Mouse (Mus musculus) forebrain, embryonic 15.5 days (tissue): Measurements from ENCODE around the gene Gm2115. TPM values are rescaled to one million over a fixed set of nuclear protein-coding genes. Genes with fewer than 3 reads are reported as not detected.

Source experiments
- ATAC-seq: fragments of 200-750 bp; cut with Nextera tagmentation; replicated peaks from 2 replicates; pipeline ENCODE4 v1.8.0; 2017; ENCODE audit warnings: mild to moderate bottlenecking, moderate TSS enrichment, moderate library complexity
- H3K27ac ChIP-seq: fragments of 300-500 bp; sonication (generic); replicated peaks from 2 replicates; pipeline ENCODE4 v1.5.1; 2015; ENCODE audit warnings: mild to moderate bottlenecking, inconsistent platforms
- H3K27me3 ChIP-seq: fragments of 300-500 bp; sonication (generic); 2 replicates; pipeline ENCODE4 v1.6.1; 2015; ENCODE audit warnings: inconsistent platforms
- H3K36me3 ChIP-seq: fragments of 300-500 bp; sonication (generic); 2 replicates; pipeline ENCODE4 v1.6.1; 2015; ENCODE audit warnings: mild to moderate bottlenecking, inconsistent platforms
- H3K4me1 ChIP-seq: fragments of 300-500 bp; sonication (generic); 2 replicates; pipeline ENCODE4 v1.6.1; 2015; ENCODE audit warnings: inconsistent platforms
- H3K4me2 ChIP-seq: fragments of 300-500 bp; sonication (generic); replicated peaks from 2 replicates; pipeline ENCODE4 v1.6.1; 2015; ENCODE audit warnings: mild to moderate bottlenecking, inconsistent platforms
- H3K4me3 ChIP-seq: fragments of 300-500 bp; sonication (generic); 2 replicates; pipeline ENCODE4 v1.5.1; 2015; ENCODE audit warnings: mild to moderate bottlenecking, inconsistent platforms
- H3K9ac ChIP-seq: fragments of 300-500 bp; sonication (generic); replicated peaks from 2 replicates; pipeline ENCODE4 v1.6.1; 2015; ENCODE audit warnings: mild to moderate bottlenecking, inconsistent platforms
- H3K9me3 ChIP-seq: fragments of 300-500 bp; sonication (generic); 2 replicates; pipeline ENCODE4 v1.6.1; 2016; ENCODE audit warnings: inconsistent platforms
- WGBS: fragments of 180-500 bp; shearing (Covaris S2); methylation state at CpG from one replicate; pipeline ENCODE4 v1.1.7; 2015; ENCODE audit warnings: mixed read lengths; 5-methylcytosine and 5-hydroxymethylcytosine counted together
- polyA plus RNA-seq: library from polyadenylated mRNA; unstranded; fragments of >200 nt; fragmentation: Nextera tagmentation; extraction: Ambion mirVana; gene quantifications from 2 replicates; pipeline ENCODE4 v1.2.1, GENCODE M21; 2015

Gene Gm2115
- polyA plus RNA-seq, 1 experiment from 2014 or later: 0.75 TPM

GRCm38 (mm10) chr7:84551472-84551871 is 22.7 kb downstream of the Gm2115 start:
- H3K4me3 ChIP-seq: no peak overlapping the region
- H3K9ac ChIP-seq: no peak overlapping the region
- no peaks in the 10 kb centered on the region for H3K9me3 ChIP-seq
- ATAC-seq: no peak
- 90% methylated on average over 2 of the region's 2 CpGs for WGBS
- H3K27me3 ChIP-seq: no peaks in the 10 kb centered on the region
- H3K4me2 ChIP-seq: no peak overlapping the region
- no peaks in the 10 kb centered on the region for H3K4me1 ChIP-seq
- H3K36me3 ChIP-seq: no peaks in the 10 kb centered on the region
- H3K27ac ChIP-seq: no peak overlapping the region

DNA sequence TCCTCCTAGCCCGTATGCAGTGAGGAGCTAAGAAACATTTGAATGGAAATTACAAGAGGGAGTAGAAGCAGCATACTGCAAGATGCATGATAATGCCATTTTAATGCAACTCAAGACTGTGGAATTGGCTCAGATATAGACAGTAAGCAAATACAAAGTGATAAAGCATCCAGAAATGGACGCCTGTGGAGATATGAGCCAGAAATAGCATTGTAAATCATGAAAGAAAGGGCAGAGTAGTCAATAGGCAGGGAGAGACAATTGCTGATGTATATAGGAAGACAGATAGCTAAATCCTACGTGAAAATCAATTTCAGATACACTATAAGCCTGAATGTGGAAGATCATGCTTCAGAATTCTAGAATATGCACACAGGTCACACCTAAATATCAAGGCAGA is 26.5 kb downstream of the Gm2115 start:
- Histone ChIP-seq H3K9me3 (no peaks in the 10 kb centered on the region), H3K4me2 (no peak overlapping the region), H3K27me3 (no peaks in the 10 kb centered on the region), H3K4me3 (no peak overlapping the region), H3K9ac (no peak overlapping the region), H3K27ac (no peak overlapping the region), H3K4me1 (no peaks in the 10 kb centered on the region), H3K36me3 (no peaks in the 10 kb centered on the region)
- ATAC-seq: no peak
- WGBS: 68% methylated on average over 3 of the region's 3 CpGs

DNA sequence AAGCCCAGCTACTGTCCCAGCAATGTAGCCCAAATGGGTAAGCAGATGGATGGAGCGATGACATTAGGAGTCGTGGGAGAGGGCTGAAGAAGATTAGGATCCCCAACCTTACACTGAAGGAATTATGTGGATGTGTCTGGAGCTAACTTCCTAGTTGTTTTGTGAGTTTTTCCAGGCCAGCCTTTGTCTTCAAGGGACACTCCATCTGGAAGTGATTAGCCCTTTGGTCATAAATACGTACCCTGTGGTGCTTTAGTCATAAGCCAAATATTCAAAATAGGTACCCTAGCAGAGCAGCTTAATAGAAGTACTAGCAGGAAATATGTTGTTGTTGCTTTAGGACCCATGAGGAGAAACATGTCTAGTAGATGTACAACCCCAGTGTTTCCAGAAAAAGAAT is 28.6 kb downstream of the Gm2115 start:
- Histone ChIP-seq H3K4me1 (no peaks in the 10 kb centered on the region), H3K9ac (no peak overlapping the region), H3K27me3 (no peaks in the 10 kb centered on the region), H3K9me3 (no peaks in the 10 kb centered on the region), H3K4me3 (no peak overlapping the region), H3K36me3 (no peaks in the 10 kb centered on the region), H3K27ac (no peak overlapping the region), H3K4me2 (no peak overlapping the region)
- 76% methylated on average over 3 of the region's 3 CpGs for WGBS
- ATAC-seq: no peak

- H3K4me1 ChIP-seq: no peaks in the 10 kb centered on the region
- no peak overlapping the region for H3K4me2 ChIP-seq
- 94% methylated on average over 1 of the region's 1 CpGs for WGBS
- H3K4me3 ChIP-seq: no peak overlapping the region
- H3K36me3 ChIP-seq: no peaks in the 10 kb centered on the region
- H3K9me3 ChIP-seq: no peaks in the 10 kb centered on the region
- no peak overlapping the region for H3K9ac ChIP-seq
- ATAC-seq: no peak
- H3K27me3 ChIP-seq: no peaks in the 10 kb centered on the region
- no peak overlapping the region for H3K27ac ChIP-seq
Measured at GRCm38 (mm10) chr7:84560500-84560899, 31.7 kb downstream of the Gm2115 start.

DNA sequence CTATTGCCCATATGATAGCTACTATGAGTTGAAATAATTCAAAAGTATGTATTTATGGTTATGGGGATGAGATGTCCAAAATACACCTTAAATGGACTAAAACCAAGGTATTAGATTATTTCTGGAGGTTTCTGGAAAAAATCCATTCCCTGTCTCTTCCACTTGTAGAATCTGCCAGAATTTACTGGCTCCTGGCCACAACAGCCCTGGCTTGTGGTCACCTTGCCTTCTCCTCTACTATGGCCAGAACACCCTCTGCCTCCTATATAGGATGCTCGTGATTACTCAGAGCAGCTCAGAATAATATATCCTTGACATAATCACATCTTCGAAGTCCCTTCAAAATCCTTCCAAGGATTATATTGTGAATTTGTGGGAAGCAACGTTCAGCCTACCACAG is 35.5 kb downstream of the Gm2115 start:
- WGBS: 84% methylated on average over 3 of the region's 3 CpGs
- Histone ChIP-seq H3K27me3 (no peaks in the 10 kb centered on the region), H3K9ac (no peak overlapping the region), H3K4me2 (no peak overlapping the region), H3K9me3 (no peaks in the 10 kb centered on the region), H3K27ac (no peak overlapping the region), H3K4me3 (no peak overlapping the region), H3K4me1 (no peaks in the 10 kb centered on the region), H3K36me3 (no peaks in the 10 kb centered on the region)
- ATAC-seq: no peak

GRCm38 (mm10) chr7:84566200-84566599 is 37.4 kb downstream of the Gm2115 start:
- no peaks in the 10 kb centered on the region for H3K9me3 ChIP-seq
- H3K4me3 ChIP-seq: no peak overlapping the region
- no peaks in the 10 kb centered on the region for H3K36me3 ChIP-seq
- ATAC-seq: no peak
- no peak overlapping the region for H3K27ac ChIP-seq
- H3K27me3 ChIP-seq: no peaks in the 10 kb centered on the region
- WGBS: 82% methylated on average over 6 of the region's 6 CpGs
- H3K4me2 ChIP-seq: no peak overlapping the region
- H3K4me1 ChIP-seq: no peaks in the 10 kb centered on the region
- H3K9ac ChIP-seq: no peak overlapping the region

- ATAC-seq: no peak
- Histone ChIP-seq H3K4me3 (no peak overlapping the region), H3K9me3 (no peaks in the 10 kb centered on the region), H3K4me2 (no peak overlapping the region), H3K4me1 (no peaks in the 10 kb centered on the region), H3K9ac (no peak overlapping the region), H3K27me3 (no peaks in the 10 kb centered on the region), H3K27ac (no peak overlapping the region), H3K36me3 (no peaks in the 10 kb centered on the region)
- 80% methylated on average over 2 of the region's 2 CpGs for WGBS
Measured at GRCm38 (mm10) chr7:84577034-84577433, 48.3 kb downstream of the Gm2115 start.

GRCm38 (mm10) chr7:84578841-84579240 is 50.1 kb downstream of the Gm2115 start:
- no peak; the same call in 1 of the 2 replicates for ATAC-seq
- WGBS: 93% methylated on average over 1 of the region's 1 CpGs

DNA sequence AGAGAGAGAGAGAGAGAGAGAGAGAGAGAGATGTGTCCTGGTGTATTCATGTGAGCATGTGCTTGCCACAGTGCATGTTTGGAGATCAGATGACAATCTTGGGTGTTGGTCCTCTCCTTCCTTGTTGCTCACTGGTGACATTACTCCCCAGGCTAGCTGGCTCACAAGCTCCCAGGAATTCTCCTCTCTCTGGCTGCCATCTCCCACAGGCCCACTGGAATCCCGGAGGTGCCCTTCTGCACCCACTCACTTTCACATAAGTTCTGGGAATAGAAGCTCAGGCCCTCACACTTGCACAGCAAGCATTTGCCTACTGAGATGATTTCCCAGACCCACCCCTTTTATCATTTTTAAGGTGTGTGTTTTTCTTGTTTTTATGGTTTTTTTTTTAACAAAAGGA is 51.0 kb downstream of the Gm2115 start:
- Histone ChIP-seq H3K4me3 (no peak overlapping the region), H3K36me3 (no peaks in the 10 kb centered on the region), H3K9ac (no peak overlapping the region), H3K27ac (no peak overlapping the region), H3K27me3 (no peaks in the 10 kb centered on the region), H3K4me2 (no peak overlapping the region), H3K4me1 (no peaks in the 10 kb centered on the region), H3K9me3 (no peaks in the 10 kb centered on the region)
- WGBS: 96% methylated on average over 1 of the region's 1 CpGs
- no peak for ATAC-seq

More at GRCm38 (mm10) chr7:84578841-84579240, 50.1 kb downstream of the Gm2115 start:
- H3K36me3 ChIP-seq: no peaks in the 10 kb centered on the region
- no peak overlapping the region for H3K9ac ChIP-seq
- no peaks in the 10 kb centered on the region for H3K27me3 ChIP-seq
- H3K9me3 ChIP-seq: no peaks in the 10 kb centered on the region
- H3K27ac ChIP-seq: no peak overlapping the region
- no peak overlapping the region for H3K4me3 ChIP-seq
- H3K4me1 ChIP-seq: no peaks in the 10 kb centered on the region
- H3K4me2 ChIP-seq: no peak overlapping the region

DNA sequence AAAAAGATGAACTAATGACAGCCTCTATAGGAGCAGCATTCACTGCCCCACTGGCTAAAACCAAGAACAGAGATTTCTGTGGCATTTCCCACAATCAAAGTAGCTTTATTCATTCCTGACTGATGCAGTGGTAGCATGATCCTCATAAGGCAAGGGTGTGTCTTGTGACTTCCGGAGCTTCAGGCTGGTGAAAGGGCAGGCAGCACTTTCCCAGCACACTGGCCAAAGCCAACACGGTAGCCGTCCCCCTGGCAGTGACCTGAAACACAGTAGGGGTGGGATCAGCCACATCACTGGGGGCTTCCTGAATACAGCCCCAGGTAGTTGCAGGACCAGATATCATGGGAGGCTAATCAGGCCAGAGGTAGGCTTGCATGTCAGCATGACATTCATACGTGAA is 56.3 kb downstream of the Gm2115 start:
- no peak for ATAC-seq
- H3K4me1 ChIP-seq: no peaks in the 10 kb centered on the region
- H3K9me3 ChIP-seq: no peaks in the 10 kb centered on the region
- no peaks in the 10 kb centered on the region for H3K27me3 ChIP-seq
- no peak overlapping the region for H3K4me3 ChIP-seq
- H3K36me3 ChIP-seq: no peaks in the 10 kb centered on the region
- no peak overlapping the region for H3K9ac ChIP-seq
- 91% methylated on average over 4 of the region's 4 CpGs for whole genome bisulfite sequencing
- H3K27ac ChIP-seq: no peak overlapping the region
- no peak overlapping the region for H3K4me2 ChIP-seq

DNA sequence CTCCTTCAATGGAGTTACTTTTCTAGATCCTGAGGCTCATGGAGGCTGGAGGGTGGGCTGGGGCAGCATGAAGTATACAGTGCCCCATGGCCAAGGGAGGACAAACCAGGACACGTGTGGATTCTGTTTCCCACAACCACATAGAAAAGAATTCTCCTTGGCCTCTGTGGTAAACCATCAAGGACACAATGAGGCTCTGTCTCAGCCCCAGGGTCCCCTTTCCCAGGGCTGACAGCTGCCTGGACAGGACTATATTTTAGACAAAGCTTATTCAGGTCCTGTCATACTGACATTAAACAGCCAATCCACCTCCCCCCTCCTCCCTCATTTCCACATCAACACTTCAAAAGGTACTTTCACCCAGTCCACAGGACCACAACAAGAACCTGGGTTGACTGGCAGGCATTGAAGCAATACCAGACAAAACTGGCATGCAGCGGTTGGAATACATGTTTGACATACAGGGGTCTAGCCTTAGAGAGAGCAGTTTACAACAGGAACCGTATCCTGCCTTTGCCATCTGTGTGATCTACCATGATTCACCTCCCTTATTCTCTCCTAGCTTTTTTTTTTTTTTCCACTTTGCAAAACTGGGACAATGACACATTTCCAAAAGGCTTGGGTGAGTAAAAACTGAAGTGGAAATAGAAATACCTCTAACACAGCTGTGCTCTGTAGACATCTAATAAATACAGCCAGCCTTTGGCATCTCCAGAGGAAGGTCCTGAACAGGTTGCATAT is 57.8 kb downstream of the Gm2115 start:
- Histone ChIP-seq H3K4me1 (no peaks in the 10 kb centered on the region), H3K9ac (no peak overlapping the region), H3K4me2 (no peak overlapping the region), H3K9me3 (no peaks in the 10 kb centered on the region), H3K36me3 (no peaks in the 10 kb centered on the region), H3K27ac (no peak overlapping the region), H3K4me3 (no peak overlapping the region), H3K27me3 (no peaks in the 10 kb centered on the region)
- 24% methylated on average over 3 of the region's 3 CpGs for WGBS
- ATAC-seq: peak; percentile 70

DNA sequence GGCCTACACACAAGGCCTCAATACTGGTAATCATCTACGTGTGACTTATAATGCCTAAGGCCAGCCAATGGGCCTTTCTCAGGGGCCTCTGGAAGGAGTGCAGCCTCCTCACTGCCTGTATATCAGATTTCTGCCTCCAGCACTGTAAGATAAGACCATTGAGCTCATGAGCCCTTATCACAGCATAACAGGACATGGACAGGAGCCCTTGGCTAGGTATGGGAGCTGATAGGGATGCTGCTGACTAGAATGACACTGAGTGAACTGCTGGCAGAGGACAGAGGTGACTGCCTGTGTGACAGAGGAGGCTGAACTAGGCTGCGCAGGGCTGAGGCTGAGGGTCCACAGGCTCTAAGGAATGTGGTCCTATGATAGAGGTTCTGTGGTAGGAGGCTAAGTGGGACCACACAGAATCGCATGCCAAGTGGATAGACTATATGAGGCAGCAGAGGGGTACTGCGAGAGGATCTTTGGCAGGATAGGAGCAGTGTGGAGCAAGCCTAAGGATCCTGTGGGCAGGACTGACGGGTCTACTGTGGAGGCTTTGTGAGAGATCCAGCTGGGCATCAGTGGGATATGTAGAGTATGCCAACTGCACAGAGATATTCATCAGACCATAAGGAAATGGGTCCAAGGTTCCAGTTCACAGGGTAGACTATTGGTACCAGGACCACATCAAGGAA is 58.5 kb downstream of the Gm2115 start:
- H3K4me3 ChIP-seq: no peak overlapping the region
- no peaks in the 10 kb centered on the region for H3K27me3 ChIP-seq
- H3K4me1 ChIP-seq: no peaks in the 10 kb centered on the region
- no peak overlapping the region for H3K9ac ChIP-seq
- 0 out of 2 replicates have a peak, but pooled peaks have one; percentile 15 for ATAC-seq
- no peaks in the 10 kb centered on the region for H3K36me3 ChIP-seq
- H3K9me3 ChIP-seq: no peaks in the 10 kb centered on the region
- 86% methylated on average over 5 of the region's 5 CpGs for WGBS
- no peak overlapping the region for H3K4me2 ChIP-seq
- no peak overlapping the region for H3K27ac ChIP-seq
